Mouse (Mus musculus) cerebellum, adult 9-10 months (tissue): Measurements from ENCODE around the gene Fzr1.
A peak's percentile ranks its signal among the peaks of the same experiment; 100 is the strongest.

Source experiments
- DNase-seq: peaks from one replicate; pipeline ENCODE4 v3.0.0; 2022

The Fzr1 gene

DNA sequence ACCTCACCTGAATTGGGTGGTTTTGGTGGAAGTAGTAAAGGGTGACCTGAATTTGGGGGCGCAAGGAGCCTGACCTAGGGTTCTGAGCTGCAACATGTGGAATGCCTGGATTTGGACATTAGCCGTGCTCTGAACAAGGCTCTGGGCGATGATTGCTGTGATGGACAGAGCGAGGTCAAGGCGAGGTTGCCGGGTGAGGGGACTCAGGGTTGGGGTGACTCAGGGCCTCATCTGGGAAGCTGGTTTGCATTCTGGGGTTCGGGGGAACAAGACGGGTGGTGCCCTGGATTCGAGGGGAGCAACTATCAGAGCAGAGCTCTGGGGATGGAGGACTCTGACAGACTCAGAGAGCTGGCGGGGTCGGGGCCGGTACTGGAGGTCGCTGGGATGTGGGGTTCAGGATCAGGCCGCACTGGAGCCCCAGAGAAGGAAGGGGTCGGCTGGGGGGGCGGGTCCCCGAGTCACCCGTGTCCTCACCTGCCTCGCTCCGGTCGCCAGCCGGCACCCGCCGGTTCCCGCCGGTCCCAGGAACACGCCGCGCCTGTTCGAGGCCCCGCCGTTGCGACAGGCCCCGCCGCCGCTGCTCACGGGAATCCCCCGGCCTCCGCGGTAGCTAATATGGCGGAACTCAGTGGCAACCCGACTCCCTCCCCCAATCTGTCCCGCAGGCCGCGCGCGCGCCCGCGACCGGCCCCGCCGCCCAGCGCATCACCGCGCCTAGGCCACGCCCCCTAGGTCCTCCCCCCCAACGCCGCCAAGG, at the start of gene Fzr1:
TSS of gene Fzr1 (minus strand) at position 724 of the 760 bp plus-strand sequence.
- no peak for DNase-seq

DNA sequence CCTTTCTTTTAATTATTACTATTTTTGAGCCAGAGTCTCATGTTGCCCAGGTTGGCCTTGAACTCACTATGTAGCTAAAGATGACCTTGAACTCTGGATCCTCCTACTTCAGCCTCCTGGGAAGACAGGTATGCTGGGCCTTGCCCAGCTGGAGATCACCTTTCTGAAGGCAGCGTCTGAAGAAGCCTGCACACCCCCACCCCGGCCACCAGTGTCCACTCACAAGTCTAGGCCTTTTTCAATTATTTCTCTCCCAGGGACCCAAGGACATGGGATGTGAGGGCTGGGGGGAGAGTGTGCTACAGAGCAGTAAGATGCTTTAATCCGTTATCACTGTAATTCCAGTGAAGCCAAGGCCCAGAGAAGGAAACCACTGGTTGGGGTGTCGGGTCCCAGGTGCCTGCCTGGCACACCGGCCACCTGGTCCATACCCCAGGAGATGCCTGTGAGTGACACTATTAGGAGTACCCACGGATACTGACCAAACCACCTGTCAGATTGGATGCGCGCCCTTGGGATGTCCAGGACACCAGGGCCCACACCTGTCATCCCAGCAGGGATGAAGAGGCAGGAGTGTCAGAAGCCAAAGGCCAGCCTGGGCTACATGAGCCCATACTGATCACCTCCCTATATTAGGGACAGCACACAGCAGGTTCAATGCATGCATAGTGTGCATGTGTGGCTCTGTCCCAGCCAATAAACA, 49.6 kb upstream of the Fzr1 start:
- peak; percentile 84 for DNase-seq

DNA sequence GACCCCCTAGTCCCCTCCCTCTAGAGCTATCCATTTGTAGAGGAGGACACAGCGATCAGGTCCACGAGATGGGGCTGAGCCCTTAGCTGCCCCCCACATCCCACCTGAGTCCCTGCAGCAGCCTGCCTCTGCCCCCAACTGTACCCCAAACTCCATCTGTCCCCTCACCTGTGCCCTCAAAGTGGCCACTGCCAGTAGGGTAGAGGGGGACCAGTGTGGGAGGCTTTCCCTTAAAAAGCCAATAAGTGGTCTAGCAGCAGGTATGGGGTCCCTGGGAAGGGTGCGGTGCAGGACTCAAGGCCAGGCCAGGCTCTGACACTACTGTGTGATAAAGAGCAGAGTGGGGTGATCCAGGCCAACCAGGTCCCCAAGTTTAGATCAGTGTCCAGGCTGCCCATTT, 49.0 kb upstream of the Fzr1 start:
- DNase-seq: peak; percentile 61

DNA sequence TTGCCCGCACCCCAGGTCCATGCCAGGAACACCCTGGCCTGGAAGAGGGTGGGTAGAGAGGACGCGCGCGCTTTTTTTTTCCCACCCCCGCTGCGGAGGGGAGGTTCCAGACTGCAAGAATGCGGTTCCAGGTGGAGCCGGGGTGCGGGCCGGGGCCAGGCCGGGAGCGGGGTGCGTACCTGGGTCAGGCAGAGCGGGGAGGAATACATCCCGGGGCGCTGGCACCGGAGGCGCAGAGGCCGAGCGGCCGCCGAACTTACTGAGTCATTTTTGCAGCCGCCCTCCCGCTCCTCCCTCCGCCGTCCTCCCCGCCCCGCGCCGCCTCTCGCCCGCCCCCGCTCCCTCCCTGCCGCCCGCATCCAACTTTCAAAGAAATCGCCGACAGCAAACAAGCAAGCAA, 48.6 kb upstream of the Fzr1 start:
- peak; percentile 77 for DNase-seq

DNA sequence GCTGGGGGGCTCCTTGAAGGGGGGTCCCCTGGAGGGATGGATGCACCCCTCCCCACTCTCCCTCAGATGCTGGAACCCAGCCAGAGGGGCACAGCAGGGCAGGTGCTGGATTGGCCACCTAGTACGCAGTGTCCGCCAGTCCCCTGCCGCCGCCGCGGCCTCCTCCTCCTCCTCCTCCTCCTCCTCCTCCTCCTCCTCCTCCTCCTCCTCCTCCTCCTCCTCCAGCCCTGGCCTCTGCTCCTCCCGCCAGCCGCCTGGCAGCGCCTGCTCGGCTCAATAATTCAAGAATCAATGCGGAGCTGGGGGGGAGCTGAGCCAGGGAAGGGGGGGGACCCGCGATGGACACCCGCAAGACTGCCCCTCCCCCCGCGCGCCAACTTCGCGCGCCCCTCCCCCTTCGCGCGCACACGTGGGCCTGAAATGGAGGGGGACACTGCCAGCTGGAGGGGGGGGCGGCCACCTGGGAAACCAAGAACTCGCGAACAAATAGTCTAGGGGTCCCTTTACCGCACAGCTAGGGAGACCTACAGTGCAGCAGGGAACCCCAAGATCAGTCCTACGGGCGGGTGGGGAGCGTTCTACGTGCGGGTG, 47.9 kb upstream of the Fzr1 start:
- DNase-seq: peak; percentile 65

DNA sequence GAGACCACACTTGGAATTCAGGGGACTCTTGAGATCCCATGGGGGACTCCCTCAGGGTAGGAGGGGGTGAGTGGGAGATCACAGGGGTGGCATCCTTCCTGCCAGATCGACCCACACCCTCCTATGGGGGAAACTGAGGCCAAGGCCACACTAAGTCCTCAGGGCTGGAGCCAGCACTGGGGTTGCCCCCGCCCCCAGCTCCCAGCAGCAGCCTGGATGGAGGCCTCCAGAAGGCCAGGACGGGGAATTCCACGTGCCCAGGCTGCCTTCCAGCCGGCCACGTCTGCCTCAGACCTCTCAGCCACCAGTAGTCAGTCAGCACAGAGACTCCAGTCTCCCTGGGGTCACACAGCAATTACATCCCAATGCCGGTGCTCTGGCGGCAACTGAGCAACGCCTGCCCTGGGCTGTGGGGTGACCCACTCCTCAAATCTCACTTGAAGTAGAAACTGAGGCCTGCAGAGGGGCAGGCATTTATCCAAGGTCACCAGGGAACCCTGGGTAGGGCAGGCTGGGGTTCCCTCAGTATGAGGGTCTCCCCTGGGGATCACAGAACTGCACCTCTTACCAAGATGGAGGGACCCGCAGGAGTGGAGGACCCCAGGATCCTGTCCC, 47.0 kb upstream of the Fzr1 start:
- peak; percentile 77 for DNase-seq

DNA sequence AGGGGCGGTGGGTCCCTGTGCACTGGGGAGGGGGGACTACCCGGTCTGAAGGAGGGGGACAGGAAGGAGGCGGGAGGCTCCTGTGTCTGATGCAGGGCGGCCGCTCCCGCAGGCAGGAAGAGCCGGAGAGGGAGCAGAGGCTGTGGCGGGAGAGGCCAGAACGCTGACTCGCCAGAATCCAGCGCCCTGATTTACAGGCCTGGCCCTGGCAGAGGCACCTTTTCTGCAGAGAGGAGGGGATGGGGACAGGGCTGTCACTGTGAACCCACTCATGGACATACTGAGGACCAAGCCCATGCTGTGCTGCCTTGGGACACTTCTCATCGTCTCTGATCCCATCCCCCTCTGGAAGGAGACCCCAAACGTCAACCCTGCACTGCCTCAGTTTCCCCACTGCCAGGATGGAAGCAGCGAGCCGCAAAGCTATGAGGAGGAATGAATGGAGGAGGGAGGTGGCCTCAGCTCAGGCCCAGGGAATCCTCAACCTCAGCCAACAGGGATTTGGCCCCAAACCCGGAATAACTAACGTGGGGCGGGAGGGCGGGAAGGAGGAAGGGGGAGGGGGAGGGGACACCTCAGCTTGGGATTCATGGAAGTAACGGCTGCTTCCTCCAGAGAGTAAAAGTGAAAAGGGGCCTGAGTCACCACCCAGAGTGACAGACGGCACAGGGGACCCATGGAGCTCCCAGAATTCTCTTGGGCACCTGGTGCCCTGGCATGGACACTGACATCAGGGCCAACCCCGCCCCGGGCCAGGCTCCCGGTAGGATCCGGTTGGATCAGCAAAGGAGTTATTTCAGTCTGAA, 46.1 kb upstream of the Fzr1 start:
- DNase-seq: peak; percentile 92

DNA sequence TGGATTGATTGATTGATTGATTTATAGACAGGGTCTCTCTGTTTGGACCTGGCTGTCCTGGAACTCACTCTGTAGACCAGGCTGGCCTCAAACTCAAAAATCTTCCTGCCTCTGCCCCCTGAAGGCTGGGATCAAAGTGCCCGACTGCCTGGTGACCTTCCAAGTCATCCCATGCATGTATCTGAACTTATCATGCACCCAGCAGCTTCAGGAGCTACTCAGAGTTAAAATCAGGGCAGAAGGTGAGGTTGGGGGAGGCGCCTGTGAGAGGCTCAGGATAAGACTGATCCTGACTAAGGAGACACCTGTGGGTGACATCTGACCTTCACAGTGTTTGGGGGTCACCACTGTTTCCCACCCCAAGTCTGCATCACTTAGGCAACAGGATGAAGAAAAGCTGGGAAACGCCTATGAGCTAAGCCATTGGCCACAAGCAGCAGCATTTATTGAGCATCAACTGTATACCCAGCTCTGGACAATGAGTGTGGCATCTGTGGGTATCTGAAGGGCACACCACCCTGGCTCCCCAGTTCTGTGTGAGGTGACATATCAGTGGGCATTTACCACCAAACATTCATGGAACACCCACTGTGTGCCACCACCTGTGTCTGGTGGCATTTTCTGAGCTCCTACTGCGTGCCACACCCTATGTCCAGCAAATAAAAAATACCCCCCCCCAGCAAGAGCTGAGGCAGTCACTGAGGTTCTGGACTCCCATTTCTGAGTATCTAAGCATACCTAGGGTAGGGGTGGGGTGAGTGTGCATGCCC, 45.3 kb upstream of the Fzr1 start:
- DNase-seq: peak; percentile 70

DNA sequence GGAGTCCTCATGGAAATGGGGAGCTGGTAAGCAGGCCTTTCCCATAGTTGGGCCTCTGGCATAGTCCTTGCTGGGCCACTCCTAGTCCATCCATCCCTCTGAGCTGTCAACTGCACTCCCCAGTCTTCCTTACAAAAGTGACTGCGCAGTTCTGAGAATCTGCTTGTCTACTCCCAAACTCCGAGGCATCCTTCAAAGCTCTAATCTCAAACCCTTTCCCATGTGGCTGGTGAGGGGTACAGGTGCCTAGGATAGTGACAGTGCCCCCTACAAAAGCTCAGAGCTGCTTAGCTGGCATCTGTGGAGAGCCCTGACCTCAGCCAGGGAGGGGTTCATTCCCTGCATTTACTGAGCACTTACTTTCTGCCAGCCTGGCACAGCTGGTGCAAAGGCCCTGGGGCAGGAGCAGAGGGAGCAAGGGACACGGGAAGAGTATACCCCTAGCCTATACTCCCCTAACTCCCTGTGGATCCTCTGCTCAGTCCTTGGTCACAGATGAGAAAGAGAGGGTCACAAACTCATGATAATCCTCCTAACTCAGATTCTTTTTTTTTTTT, 44.4 kb upstream of the Fzr1 start:
- peak; percentile 42 for DNase-seq

DNA sequence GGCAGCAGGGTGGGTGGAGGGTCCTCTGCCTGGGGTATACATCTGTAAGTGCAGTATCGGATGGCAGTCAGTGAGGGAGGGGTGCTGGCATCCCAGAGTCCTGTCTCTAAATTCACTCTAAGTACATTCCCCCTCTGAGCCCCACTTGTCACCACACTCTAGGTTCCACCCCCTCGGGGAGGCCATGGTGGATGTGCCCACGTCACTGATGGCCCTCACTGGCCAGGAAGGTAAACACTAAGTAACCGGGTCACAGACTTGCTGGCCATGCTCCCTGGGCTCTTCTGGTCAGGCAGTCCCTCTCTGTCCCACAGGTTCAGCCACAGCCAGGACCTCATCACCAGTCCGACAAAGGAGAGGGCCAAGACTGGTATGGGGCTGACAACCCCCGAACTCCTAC, 43.9 kb upstream of the Fzr1 start:
- DNase-seq: peak; percentile 63

DNA sequence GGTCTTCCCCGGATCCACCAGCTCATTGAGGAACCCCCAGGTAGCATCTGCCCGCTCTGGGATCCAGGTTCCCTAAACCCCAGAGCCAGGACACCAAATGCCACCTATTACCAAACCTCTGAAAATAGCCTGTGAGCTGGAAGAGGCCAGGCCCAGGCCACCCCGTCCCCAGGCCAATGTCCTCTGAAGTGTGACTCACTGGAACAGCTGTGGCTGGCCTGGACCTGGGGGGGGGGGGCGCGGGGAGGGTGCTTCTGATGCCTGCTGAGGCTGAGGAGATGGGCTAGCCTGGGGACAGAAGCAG, 43.4 kb upstream of the Fzr1 start:
- no peak for DNase-seq

DNA sequence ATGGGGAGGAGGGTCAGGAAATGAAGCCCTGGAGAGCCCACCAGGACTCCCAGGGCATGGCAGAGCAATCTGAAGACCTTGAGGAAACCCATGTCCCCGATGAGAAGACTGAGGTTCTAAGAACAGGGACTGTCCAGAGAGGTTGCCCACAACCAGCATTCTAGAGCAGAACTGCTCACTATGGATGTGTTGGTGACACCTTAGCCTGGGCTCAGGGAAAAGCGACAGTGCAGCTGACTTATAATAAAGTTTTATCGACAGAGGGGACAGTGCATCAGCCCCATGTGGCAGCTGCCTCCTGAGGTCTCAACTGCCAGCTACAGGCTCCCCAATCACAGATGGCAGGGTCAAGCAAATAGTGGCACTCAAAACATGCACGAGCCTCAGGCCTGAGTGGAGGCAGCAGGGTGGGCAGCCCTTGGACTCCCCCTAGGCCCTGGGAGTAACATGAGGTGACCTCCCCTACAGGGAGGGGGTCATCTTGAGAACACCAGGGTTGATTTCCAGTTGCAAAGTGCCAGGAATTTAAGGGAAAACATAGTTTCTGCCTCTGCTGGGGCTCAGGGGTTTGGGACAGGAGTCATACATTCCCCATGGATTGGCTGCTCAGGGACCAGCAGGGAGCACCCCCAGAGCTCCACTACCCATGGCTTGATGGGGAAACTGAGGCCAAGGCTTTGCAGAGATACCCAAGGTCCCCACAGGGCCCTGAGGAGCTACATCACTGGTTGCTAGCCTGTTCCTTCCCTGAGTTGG, 42.9 kb upstream of the Fzr1 start:
- DNase-seq: peak; percentile 45

DNA sequence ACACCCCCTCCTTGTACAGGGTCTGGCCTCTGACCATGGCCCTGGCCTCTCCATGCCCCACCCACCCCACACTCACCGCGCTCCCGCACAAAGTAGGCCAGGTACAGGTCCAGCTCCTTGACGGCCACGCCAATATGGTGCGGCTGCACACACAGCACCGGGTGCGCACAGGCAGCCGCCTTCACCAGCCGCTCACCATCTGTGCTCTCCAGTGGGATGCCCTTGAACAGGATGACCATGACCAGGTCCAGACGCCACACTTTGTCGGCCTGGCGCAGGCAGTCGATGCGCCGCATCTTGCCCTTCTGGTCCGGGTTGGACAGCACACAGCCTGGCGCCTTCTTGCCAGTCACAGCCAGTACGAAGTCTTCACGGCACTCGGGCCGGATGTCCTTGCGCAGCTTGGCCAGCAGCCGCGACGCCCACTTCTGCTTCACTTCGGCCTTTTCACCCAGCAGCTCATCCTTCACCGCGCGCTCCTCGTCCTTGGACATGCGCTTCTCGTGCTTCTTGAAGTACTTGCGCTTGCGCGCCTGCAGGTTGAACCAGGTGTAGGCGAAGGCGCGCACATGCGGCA, 42.0 kb upstream of the Fzr1 start:
- peak; percentile 75 for DNase-seq

DNA sequence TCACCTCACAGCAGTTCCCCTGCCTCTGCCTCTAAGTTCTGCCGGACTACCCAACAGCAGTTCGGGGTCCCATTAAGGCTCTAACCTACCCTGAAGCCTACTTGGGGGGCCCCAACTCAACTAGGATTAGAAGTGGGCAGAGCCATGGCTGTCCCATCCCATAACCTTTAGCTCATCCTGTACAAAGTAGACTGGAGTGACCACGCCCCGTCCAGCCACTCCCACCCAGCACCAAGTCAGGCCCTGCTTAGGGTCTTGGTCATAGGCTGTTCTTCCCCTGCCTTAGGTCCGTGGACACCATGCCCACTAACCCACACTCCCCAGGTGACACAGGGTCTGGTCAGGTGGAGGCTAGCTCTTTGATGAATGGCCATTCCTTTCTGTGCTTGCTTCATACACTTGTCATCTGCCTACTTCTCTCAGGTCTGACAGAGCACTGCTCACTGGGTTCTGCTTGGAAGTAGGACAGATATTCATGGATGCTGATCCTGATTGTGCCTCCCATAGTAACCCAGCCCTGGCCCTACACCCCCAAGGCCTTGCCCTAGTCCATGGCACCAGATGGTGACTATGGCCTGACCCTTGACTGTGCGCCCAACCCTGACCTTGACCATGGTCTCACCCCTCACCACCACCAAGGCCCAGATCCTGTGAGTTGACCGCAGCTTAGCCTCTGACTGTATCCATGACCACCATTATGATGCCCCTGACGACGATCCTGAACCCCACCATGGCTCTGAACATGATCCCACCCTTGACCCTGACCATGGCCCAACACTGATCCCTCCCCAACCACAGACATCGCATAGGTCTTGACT, 41.0 kb upstream of the Fzr1 start:
- DNase-seq: peak; percentile 47

DNA sequence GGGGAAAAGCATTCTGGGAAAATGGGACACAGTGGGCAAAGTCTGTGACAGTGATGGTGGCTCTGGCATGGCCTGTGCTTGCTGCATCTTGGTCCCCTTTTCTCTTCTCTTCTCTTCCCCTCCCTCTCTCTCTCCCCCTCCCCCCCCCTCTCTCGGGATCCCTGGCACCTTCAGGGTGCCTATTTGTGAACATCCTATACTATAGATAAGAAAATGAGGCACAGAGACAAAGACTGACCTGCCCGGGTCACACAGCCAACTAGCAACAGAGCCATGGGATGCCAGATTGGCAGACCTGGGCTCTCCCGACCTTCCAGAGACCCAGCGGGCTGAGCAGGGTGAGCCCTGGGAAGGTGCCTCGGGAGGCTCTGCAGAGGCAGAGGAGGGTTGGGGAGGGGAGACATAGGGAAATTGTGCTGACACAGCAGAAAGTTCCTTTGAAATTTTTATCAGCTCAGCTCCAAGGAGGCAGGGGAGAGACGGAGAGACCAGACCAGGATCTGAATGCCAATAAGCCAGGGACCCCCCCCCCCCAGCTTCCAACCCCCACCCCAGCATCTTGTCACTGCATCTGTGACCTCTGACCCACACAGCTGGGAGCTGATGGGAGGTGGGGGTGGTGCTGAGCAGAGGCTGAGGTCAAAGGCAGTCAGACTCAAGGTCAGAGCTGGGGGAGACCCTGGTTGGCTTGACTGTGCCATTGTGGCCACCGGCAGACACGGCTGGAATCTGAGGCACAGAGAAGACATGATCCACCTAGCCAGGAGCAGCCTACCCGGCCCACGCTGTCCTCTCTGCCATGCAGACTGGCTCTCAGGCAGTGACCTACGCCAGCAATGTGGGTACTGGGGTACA, 40.1 kb upstream of the Fzr1 start:
- no peak for DNase-seq

DNA sequence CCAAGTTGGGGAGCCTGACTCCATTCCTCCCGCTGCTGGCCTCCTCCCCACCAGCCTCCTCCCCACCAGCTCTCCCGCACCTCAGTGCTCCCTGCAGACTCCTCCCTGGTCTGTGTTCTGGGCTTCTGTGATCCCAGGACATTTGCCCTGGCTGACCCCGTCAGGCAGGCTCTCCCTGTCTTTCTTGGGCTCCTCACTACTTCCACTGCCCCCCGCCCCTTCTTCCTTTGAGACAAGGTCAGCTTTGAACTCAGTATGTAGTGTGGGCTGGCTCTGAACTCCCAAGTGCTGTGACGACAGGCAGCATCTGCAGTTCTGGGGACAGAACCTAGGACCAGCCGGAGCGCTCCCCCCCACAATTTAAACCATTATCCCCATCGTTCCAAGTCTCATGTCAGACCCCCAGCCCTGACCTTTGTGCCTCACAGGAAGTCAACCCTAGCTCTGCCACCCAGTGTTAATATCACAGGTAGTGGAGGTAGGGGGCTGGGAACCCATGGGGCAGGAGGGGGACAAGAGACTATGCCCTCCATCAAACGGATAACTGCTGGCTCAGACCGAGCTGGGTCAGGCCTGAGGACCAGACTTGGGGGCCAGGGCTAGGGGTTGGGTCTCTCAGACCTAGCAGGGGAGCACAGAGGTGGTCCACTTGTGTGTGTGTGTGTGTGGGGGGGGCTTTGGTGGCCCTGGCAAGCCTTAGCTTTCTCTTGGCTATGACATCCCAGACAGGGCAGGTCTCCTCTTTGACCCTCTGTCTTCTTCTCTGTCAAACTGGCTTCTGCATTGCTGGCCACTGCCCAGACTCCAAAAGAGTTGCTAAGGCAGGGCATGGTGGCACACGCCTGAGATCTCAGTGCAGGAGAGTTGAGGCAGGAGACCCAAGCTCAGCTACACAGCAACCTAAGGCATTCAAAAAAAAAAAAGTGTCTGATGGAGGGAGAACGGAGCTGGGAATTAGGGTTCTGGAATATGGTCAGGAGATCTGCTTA, 39.2 kb upstream of the Fzr1 start:
- DNase-seq: peak; percentile 72

DNA sequence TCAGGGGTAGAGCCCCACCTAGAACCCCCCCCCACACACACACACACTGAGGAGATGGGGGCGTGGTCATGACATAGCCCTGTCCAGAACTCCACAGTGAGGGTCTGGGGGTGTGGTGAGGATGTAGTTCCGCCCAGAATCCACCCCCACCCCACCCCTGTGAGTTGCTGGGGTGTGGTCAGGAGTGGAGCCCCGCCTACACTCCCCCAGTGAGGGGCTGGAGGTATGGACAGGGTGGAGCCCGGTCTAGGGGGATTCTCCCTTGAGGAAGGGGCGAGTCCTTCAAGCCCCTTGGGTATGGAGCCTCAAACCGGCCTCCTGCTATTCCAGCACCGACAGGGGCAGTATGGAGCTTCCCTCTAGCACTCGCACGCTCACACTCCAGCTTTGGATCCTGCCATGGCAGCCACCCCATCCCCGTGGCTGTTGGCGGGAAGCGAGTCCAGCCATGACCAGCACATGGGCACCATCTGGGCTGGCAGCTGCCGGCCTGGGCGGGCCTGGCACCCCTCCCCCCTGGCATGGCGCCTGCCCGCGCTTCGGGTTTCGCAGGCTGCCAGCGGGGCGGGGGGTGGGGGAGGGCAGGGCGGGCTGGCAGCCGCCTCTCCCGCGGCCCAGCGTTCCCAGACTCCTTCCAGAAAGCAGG, 38.4 kb upstream of the Fzr1 start:
- DNase-seq: peak; percentile 97
